ENCODE assay signal across 15 mouse cellular contexts in genomic region chr2:107228287-107228686, GRCm38 (mm10).
A peak's percentile ranks its signal among the peaks of the same experiment; 100 is the strongest.
DNase-seq lines count a peak whose midpoint lies in the region; ATAC-seq lines count a peak whose summit lies in the region.
"Had no signal": no experiment of that assay in that cellular context is flagged by ENCODE, and none has a peak within 500 bp of the region (broad histone marks: within the 10 kb centered on the region; RNA-seq: fewer than 3 reads in every experiment).

No protein-coding gene starts in this region.

- H3K79me2 ChIP-seq in macrophage (ENCODE audit: inconsistent target), result no peaks in the 10 kb centered on the region

- no peaks in the 10 kb centered on the region for H3K27me3 ChIP-seq in midbrain, embryonic 10.5 days (ENCODE audit: low read depth, poor library complexity, severe bottlenecking)
- H3K27me3 ChIP-seq in forebrain, embryonic 12.5 days, result no peaks in the 10 kb centered on the region
- H3K27me3 ChIP-seq: limb, embryonic 12.5 days; liver, embryonic 15.5 days; midbrain, embryonic 15.5 days; neural tube, embryonic 12.5 days had no signal

- H3K9me3 ChIP-seq in midbrain, embryonic 10.5 days (replicated peaks), result no peaks in the 10 kb centered on the region
- no peaks in the 10 kb centered on the region for H3K9me3 ChIP-seq in forebrain, embryonic 12.5 days
- H3K9me3 ChIP-seq: limb, embryonic 12.5 days; liver, embryonic 15.5 days; midbrain, embryonic 15.5 days; neural tube, embryonic 12.5 days had no signal

- no peak overlapping the region for H3K4me2 ChIP-seq in forebrain, embryonic 12.5 days
- H3K4me2 ChIP-seq: limb, embryonic 12.5 days; liver, embryonic 15.5 days; midbrain, embryonic 15.5 days; neural tube, embryonic 12.5 days had no signal

- peak overlapping the region; percentile 55 for H3K27ac ChIP-seq in macrophage
- no peak overlapping the region for H3K27ac ChIP-seq in midbrain, embryonic 10.5 days (replicated peaks)
- H3K27ac ChIP-seq in forebrain, embryonic 12.5 days, result no peak overlapping the region
- H3K27ac ChIP-seq: limb, embryonic 12.5 days; liver, embryonic 15.5 days; midbrain, embryonic 15.5 days; neural tube, embryonic 12.5 days had no signal

- ATAC-seq in forebrain, embryonic 12.5 days (ENCODE audit: low FRiP score), result no peak
- ATAC-seq: midbrain, embryonic 15.5 days had no signal

- H3K4me3 ChIP-seq in macrophage (ENCODE audit: inconsistent target), result no peak overlapping the region
- no peak overlapping the region for H3K4me3 ChIP-seq in midbrain, embryonic 10.5 days
- H3K4me3 ChIP-seq in forebrain, embryonic 12.5 days (replicated peaks), result no peak overlapping the region
- H3K4me3 ChIP-seq: limb, embryonic 12.5 days; liver, embryonic 15.5 days; midbrain, embryonic 15.5 days; neural tube, embryonic 12.5 days had no signal

- 31% methylated on average over 1 of the region's 1 CpGs for WGBS in macrophage (ENCODE audit: missing documents)
- 68% methylated on average over 1 of the region's 1 CpGs for WGBS in midbrain, embryonic 10.5 days
- 64% methylated on average over 1 of the region's 1 CpGs for whole genome bisulfite sequencing in forebrain, embryonic 12.5 days

- H3K9ac ChIP-seq in forebrain, embryonic 12.5 days, result no peak overlapping the region
- H3K9ac ChIP-seq: limb, embryonic 12.5 days; liver, embryonic 15.5 days; midbrain, embryonic 15.5 days; neural tube, embryonic 12.5 days had no signal

- DNase-seq in 3T3-L1 (ENCODE audit: low read depth, low spot score) (peak; percentile 88), 416B (ENCODE audit: low read depth) (peak; percentile 8)
- peak; percentile 37 for DNase-seq in brain, adult 2 months (ENCODE audit: low read depth, low spot score)
- no peak for DNase-seq in midbrain, embryonic 10.5 days (ENCODE audit: low spot score)
- no peak for DNase-seq in left cerebral cortex, postnatal 14 days (ENCODE audit: low spot score in 2 of 2)
- DNase-seq: adrenal gland, adult 8-10 months; cerebellum, adult 2 months; lung, postnatal 36 days; thymus, postnatal 14 days had no signal

- intact Hi-C loops in left cerebral cortex, postnatal 14 days (cut with DNase I), result no loop called here

- H3K4me1 ChIP-seq in midbrain, embryonic 10.5 days, result no peaks in the 10 kb centered on the region
- no peaks in the 10 kb centered on the region for H3K4me1 ChIP-seq in forebrain, embryonic 12.5 days
- H3K4me1 ChIP-seq: limb, embryonic 12.5 days; liver, embryonic 15.5 days; midbrain, embryonic 15.5 days; neural tube, embryonic 12.5 days had no signal

- H3K36me3 ChIP-seq in macrophage (ENCODE audit: inconsistent target), result no peaks in the 10 kb centered on the region
- H3K36me3 ChIP-seq in midbrain, embryonic 10.5 days, result no peaks in the 10 kb centered on the region
- no peaks in the 10 kb centered on the region for H3K36me3 ChIP-seq in forebrain, embryonic 12.5 days (replicated peaks)
- H3K36me3 ChIP-seq: limb, embryonic 12.5 days; liver, embryonic 15.5 days; midbrain, embryonic 15.5 days; neural tube, embryonic 12.5 days had no signal

Comparison
In these comparisons a context has a peak if more than half of its experiments do, and no peak if none do; other contexts are left out.
1. DNase-seq: peak in 3T3-L1 (single experiment), 416B (single experiment) and brain, adult 2 months (single experiment); none in midbrain, embryonic 10.5 days (single experiment) and left cerebral cortex, postnatal 14 days (0 of 2).